Mouse (Mus musculus): ENCODE results near the gene Gm45062.

DNA sequence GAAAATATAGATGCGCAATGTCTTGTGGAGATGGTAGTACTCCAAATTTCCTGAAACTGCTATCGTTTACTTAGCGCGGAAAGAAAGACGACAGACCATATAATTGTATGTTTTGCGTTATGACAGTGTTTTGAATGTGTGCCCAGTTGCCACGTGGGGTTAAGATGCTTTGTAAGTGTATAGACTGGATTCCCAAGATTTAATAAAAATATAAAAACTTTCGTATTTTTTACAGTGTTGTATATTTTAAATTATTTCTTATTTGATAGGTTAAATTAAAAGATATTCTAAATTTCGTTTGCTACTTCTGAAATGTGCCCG lies 49.4 kb upstream of the Gm45062 start:
- TF ChIP-seq TCF12 (IDR thresholded peaks at IDR 0.05; ENCODE audit: low read depth, low read length) (no peak), POLR2AphosphoS5 (IDR thresholded peaks at IDR 0.05; ENCODE audit: borderline replicate concordance, low read depth, low read length) (no peak), CTCF (IDR thresholded peaks at IDR 0.05 in 2 of 3, conservative IDR thresholded peaks at IDR 0.05 in 1 of 3; ENCODE audit: control insufficient read depth in 1 of 3, insufficient read depth in 1 of 3, low read depth in 2 of 3, low read length in 3 of 3, poor library complexity in 1 of 3, severe bottlenecking in 1 of 3) (no peak), POLR2A (IDR thresholded peaks at IDR 0.05; ENCODE audit: control insufficient read depth in 1 of 2, insufficient read depth in 1 of 2, low read depth in 1 of 2, low read length in 2 of 2, poor library complexity in 1 of 2) (no peak), NRF1 (IDR thresholded peaks at IDR 0.05; ENCODE audit: insufficient read depth, low read depth, low read length, poor library complexity, severe bottlenecking) (no peak), EP300 (IDR thresholded peaks at IDR 0.05; ENCODE audit: low read depth in 1 of 2, low read length in 2 of 2) (no peak), CHD1 (IDR thresholded peaks at IDR 0.05; ENCODE audit: low read depth, low read length) (0 out of 2 replicates have a peak, but pooled peaks have one; percentile 93), USF1 (IDR thresholded peaks at IDR 0.05; ENCODE audit: low read depth, low read length) (peak; percentile 40; the same call in 1 of the 2 replicates), RCOR1 (IDR thresholded peaks at IDR 0.05; ENCODE audit: low read depth, low read length) (no peak), USF2 (IDR thresholded peaks at IDR 0.05; ENCODE audit: borderline replicate concordance in 1 of 2, insufficient read depth in 1 of 2, low read depth in 1 of 2, low read length in 2 of 2) (no peak), ZMIZ1 (IDR thresholded peaks at IDR 0.05; ENCODE audit: low read depth, low read length) (no peak), E2F4 (IDR thresholded peaks at IDR 0.05; ENCODE audit: borderline replicate concordance, low read depth, low read length) (no peak), ETS1 (IDR thresholded peaks at IDR 0.05; ENCODE audit: low read depth, low read length) (peak; percentile 4; the same call in 1 of the 2 replicates), ZKSCAN1 (IDR thresholded peaks at IDR 0.05; ENCODE audit: low read depth, low read length) (no peak)
